Mouse (Mus musculus): ENCODE measurements at regions not wholly inside any gene's neighbourhood (a gene's known extent, or its start where the extent isn't known, plus 50 kb on each side); places are given as distances from the start of the nearest gene placed in this dataset.

DNA sequence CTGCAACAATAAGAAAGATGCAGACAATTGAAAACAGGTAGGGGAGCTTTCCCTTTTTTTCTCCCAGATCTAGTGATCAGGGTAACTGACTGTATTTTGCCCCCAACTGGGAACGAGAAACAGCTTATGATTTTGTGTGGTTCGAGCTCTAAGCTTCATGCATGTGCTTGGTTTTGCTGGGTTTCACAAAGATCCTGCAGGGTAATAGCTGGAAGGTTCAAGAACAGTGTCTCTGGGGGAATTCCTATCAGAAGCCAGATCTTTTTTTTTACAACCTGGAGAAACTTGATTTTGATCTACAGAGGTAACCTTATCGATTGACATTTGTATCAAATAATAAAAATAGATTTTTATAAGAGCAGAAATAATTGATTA is 145.0 kb upstream of the Fam98a start:
- no peaks in the 10 kb centered on the region for H3K27me3 ChIP-seq (replicated peaks; ENCODE audit: control insufficient read depth, insufficient read depth, low read length)
- no peak overlapping the region for H3K27ac ChIP-seq (ENCODE audit: low read depth)
- H3K4me2 ChIP-seq (ENCODE audit: low read length): no peak overlapping the region
- no peak for DNase-seq (ENCODE audit: low spot score)
- ATAC-seq (replicated peaks; ENCODE audit: low FRiP score, low TSS enrichment, low read depth): no peak
- H3K4me1 ChIP-seq (replicated peaks; ENCODE audit: control insufficient read depth, insufficient read depth, low read length): no peaks in the 10 kb centered on the region
- no peak overlapping the region for H3K9ac ChIP-seq (ENCODE audit: low read length)
- no peaks in the 10 kb centered on the region for H3K36me3 ChIP-seq (ENCODE audit: control insufficient read depth, insufficient read depth, low read length)
- H3K4me3 ChIP-seq (ENCODE audit: low read depth, low read length): no peak overlapping the region
- H3K9me3 ChIP-seq (ENCODE audit: control insufficient read depth, low read length): no peaks in the 10 kb centered on the region
- WGBS: 88% methylated on average over 3 of the region's 3 CpGs

DNA sequence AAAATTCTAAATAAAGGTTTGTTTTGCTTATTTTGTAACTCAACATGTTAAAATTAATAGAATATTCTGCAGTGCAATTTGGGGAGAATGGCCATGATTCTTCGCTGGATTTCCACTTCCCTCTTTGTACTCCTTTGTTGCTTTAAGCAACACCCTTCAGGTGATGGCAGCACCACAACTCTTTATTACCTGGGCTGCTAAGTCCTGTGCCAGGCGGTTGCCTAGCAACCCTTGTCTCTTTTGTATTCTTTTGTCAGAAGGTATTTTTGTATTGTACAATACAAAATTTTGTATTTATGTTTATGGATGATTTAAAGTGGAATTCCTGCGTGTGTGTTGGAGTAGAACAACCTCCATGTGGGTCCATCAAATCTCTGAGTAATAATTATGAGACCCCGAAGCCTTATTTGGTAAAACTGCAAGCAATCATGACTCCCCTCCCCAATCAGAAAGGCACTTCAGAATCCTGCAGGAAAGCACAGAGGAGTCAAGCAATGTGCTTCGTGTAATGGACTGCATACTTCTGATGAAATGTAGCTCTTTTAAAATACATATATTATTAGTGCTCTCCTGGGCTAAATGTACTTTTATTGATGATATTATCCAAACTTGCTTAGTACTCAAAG is 144.5 kb upstream of the Fam98a start:
- 68% methylated on average over 5 of the region's 5 CpGs for WGBS
- Histone ChIP-seq H3K9me3 (ENCODE audit: control insufficient read depth, low read length) (no peaks in the 10 kb centered on the region), H3K27ac (ENCODE audit: low read depth) (no peak overlapping the region), H3K9ac (ENCODE audit: low read length) (no peak overlapping the region), H3K36me3 (ENCODE audit: control insufficient read depth, insufficient read depth, low read length) (no peaks in the 10 kb centered on the region), H3K27me3 (replicated peaks; ENCODE audit: control insufficient read depth, insufficient read depth, low read length) (no peaks in the 10 kb centered on the region), H3K4me3 (ENCODE audit: low read depth, low read length) (no peak overlapping the region), H3K4me1 (replicated peaks; ENCODE audit: control insufficient read depth, insufficient read depth, low read length) (no peaks in the 10 kb centered on the region), H3K4me2 (ENCODE audit: low read length) (no peak overlapping the region)
- no peak for ATAC-seq (replicated peaks; ENCODE audit: low FRiP score, low TSS enrichment, low read depth)
- DNase-seq (ENCODE audit: low spot score): no peak

DNA sequence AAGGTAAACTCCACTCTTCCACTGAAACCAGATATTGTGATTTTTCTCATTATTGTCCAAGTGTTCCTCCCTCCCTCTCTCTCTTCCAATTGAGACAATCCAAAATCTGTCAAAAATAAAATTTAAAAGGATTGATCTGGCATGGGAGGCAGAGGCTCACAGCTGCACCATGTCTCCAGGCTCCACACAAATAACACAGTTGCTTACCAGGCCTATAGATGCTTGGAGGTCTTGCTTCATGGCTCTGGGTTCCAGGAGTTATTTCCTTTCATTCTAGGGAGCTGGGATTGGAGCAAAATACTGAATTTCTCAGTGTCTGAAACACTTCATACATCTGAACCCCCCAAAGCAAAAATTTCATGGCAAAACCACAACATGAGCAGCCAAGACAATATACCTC is 134.2 kb upstream of the Fam98a start:
- no peak for DNase-seq (ENCODE audit: low spot score)

DNA sequence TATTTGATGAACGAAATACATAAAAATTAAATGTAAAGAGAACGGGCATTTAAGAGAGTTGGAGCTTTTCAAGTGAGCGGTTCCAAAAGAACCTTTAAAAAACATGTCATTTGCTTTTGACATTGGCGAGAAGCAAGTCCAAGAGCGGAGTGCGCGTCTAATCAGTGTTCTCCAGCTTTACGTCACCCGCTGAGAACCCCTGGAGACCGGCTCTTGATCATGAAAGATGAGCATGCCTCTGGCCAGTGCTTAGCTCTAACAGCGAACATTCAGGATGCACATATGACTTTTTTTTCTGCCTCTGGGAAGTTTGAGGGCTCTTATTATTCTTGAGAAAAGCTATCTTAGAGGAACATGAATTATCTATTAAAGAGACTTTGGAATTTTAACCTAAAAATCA is 95.2 kb upstream of the Fam98a start:
- Histone ChIP-seq H3K9ac (ENCODE audit: low read length) (no peak overlapping the region), H3K4me1 (replicated peaks; ENCODE audit: control insufficient read depth, insufficient read depth, low read length) (no peaks in the 10 kb centered on the region), H3K4me2 (ENCODE audit: low read length) (no peak overlapping the region), H3K9me3 (ENCODE audit: control insufficient read depth, low read length) (no peaks in the 10 kb centered on the region), H3K36me3 (ENCODE audit: control insufficient read depth, insufficient read depth, low read length) (no peaks in the 10 kb centered on the region), H3K4me3 (ENCODE audit: low read depth, low read length) (no peak overlapping the region), H3K27ac (ENCODE audit: low read depth) (no peak overlapping the region), H3K27me3 (replicated peaks; ENCODE audit: control insufficient read depth, insufficient read depth, low read length) (no peaks in the 10 kb centered on the region)
- no peak for ATAC-seq (replicated peaks; ENCODE audit: low FRiP score, low TSS enrichment, low read depth)
- WGBS: 89% methylated on average over 11 of the region's 11 CpGs
- DNase-seq (ENCODE audit: low spot score): no peak

More for the DNA sequence above, 134.2 kb upstream of the Fam98a start:
- H3K4me1 ChIP-seq (replicated peaks; ENCODE audit: control insufficient read depth, insufficient read depth, low read length): no peaks in the 10 kb centered on the region
- no peak for ATAC-seq (replicated peaks; ENCODE audit: low FRiP score, low TSS enrichment, low read depth)
- H3K27ac ChIP-seq (ENCODE audit: low read depth): no peak overlapping the region
- no peak overlapping the region for H3K4me3 ChIP-seq (ENCODE audit: low read depth, low read length)
- H3K9me3 ChIP-seq (ENCODE audit: control insufficient read depth, low read length): no peaks in the 10 kb centered on the region
- no peaks in the 10 kb centered on the region for H3K36me3 ChIP-seq (ENCODE audit: control insufficient read depth, insufficient read depth, low read length)
- H3K9ac ChIP-seq (ENCODE audit: low read length): no peak overlapping the region
- H3K27me3 ChIP-seq (replicated peaks; ENCODE audit: control insufficient read depth, insufficient read depth, low read length): no peaks in the 10 kb centered on the region
- no peak overlapping the region for H3K4me2 ChIP-seq (ENCODE audit: low read length)

DNA sequence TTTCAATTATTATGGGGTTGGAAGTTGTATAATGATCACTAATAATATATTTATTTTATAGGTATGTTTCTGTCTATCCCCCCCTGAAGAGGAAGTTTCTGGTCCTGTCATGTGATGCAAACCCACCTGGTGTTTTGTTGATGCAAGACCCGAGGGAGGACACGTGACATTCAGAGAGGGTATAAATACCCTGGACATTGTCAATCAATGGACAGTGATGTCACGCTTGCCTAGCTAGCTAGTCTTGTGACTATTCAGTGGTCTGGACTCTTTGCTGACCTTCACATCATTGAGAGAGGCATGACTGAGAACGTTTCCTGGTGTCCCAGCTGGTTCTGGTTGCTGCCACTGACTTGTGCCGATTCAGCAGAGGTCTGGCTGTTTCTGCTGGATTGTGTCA is 93.0 kb upstream of the Fam98a start:
- Histone ChIP-seq H3K27me3 (replicated peaks; ENCODE audit: control insufficient read depth, insufficient read depth, low read length) (no peaks in the 10 kb centered on the region), H3K9ac (ENCODE audit: low read length) (no peak overlapping the region), H3K36me3 (ENCODE audit: control insufficient read depth, insufficient read depth, low read length) (no peaks in the 10 kb centered on the region), H3K4me3 (ENCODE audit: low read depth, low read length) (no peak overlapping the region), H3K4me1 (replicated peaks; ENCODE audit: control insufficient read depth, insufficient read depth, low read length) (no peaks in the 10 kb centered on the region), H3K27ac (ENCODE audit: low read depth) (no peak overlapping the region), H3K9me3 (ENCODE audit: control insufficient read depth, low read length) (no peaks in the 10 kb centered on the region), H3K4me2 (ENCODE audit: low read length) (no peak overlapping the region)
- DNase-seq (ENCODE audit: low spot score) (no peak), ATAC-seq (replicated peaks; ENCODE audit: low FRiP score, low TSS enrichment, low read depth) (no peak)
- WGBS: 80% methylated on average over 5 of the region's 5 CpGs

DNA sequence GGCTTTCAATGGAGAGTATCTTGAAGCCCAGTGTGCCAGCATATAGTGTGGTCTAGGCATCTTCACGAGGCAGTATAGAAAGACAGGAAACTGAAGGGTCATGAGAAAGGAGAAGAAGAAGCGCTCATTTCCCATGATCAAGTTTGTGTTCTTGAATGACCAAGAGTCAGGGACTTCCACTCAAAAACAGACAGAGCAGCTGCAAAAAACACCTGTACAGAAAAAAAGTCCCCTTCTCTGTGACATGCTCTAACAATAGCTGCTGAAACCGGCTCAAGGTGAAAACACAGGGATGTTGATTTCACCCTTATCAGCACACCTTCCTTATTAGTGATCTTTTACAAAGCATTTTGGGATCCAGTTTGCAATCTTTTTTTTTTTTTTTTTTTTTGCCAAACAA is 90.6 kb upstream of the Fam98a start:
- no peak overlapping the region for H3K4me2 ChIP-seq (ENCODE audit: low read length)

GRCm38 (mm10) chr17:75641010-75641498 is 89.3 kb upstream of the Fam98a start:
- Histone ChIP-seq H3K4me1 (replicated peaks; ENCODE audit: control insufficient read depth, insufficient read depth, low read length) (no peaks in the 10 kb centered on the region), H3K27me3 (replicated peaks; ENCODE audit: control insufficient read depth, insufficient read depth, low read length) (no peaks in the 10 kb centered on the region), H3K4me2 (ENCODE audit: low read length) (no peak overlapping the region), H3K36me3 (ENCODE audit: control insufficient read depth, insufficient read depth, low read length) (no peaks in the 10 kb centered on the region), H3K9ac (ENCODE audit: low read length) (no peak overlapping the region), H3K27ac (ENCODE audit: low read depth) (no peak overlapping the region), H3K4me3 (ENCODE audit: low read depth, low read length) (no peak overlapping the region), H3K9me3 (ENCODE audit: control insufficient read depth, low read length) (no peaks in the 10 kb centered on the region)
- ATAC-seq (replicated peaks; ENCODE audit: low FRiP score, low TSS enrichment, low read depth) (no peak), DNase-seq (ENCODE audit: low spot score) (no peak)
- 61% methylated on average over 6 of the region's 6 CpGs for WGBS

More for the DNA sequence above, 90.6 kb upstream of the Fam98a start:
- Histone ChIP-seq H3K27me3 (replicated peaks; ENCODE audit: control insufficient read depth, insufficient read depth, low read length) (no peaks in the 10 kb centered on the region), H3K27ac (ENCODE audit: low read depth) (no peak overlapping the region), H3K4me1 (replicated peaks; ENCODE audit: control insufficient read depth, insufficient read depth, low read length) (no peaks in the 10 kb centered on the region), H3K9ac (ENCODE audit: low read length) (no peak overlapping the region), H3K36me3 (ENCODE audit: control insufficient read depth, insufficient read depth, low read length) (no peaks in the 10 kb centered on the region), H3K9me3 (ENCODE audit: control insufficient read depth, low read length) (no peaks in the 10 kb centered on the region), H3K4me3 (ENCODE audit: low read depth, low read length) (no peak overlapping the region)
- DNase-seq (ENCODE audit: low spot score) (no peak), ATAC-seq (replicated peaks; ENCODE audit: low FRiP score, low TSS enrichment, low read depth) (no peak)
- 75% methylated on average over 3 of the region's 3 CpGs for WGBS

DNA sequence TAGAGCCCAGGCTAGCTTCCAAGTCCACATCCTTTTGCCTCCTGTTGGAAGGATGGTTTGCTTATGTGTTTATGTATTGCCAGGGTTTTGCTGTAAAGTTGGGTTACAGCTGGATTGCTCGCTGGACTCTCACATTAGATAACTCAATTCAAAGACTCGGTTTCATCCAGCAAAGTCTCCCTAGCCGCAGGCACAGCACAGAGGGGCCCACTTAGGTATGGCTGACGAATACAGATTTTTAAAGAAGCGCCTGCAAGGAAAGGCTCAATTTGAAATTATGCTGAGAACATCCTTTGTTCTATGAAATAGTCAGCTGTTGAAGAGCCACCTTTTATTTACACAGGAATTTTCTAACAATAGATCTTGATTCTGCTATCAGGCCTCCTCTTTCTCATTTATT is 88.8 kb upstream of the Fam98a start:
- Histone ChIP-seq H3K4me2 (ENCODE audit: low read length) (no peak overlapping the region), H3K4me3 (ENCODE audit: low read depth, low read length) (no peak overlapping the region), H3K36me3 (ENCODE audit: control insufficient read depth, insufficient read depth, low read length) (no peaks in the 10 kb centered on the region), H3K27ac (ENCODE audit: low read depth) (no peak overlapping the region), H3K4me1 (replicated peaks; ENCODE audit: control insufficient read depth, insufficient read depth, low read length) (no peaks in the 10 kb centered on the region), H3K9me3 (ENCODE audit: control insufficient read depth, low read length) (no peaks in the 10 kb centered on the region), H3K27me3 (replicated peaks; ENCODE audit: control insufficient read depth, insufficient read depth, low read length) (no peaks in the 10 kb centered on the region), H3K9ac (ENCODE audit: low read length) (no peak overlapping the region)
- WGBS: 87% methylated on average over 5 of the region's 5 CpGs
- ATAC-seq (replicated peaks; ENCODE audit: low FRiP score, low TSS enrichment, low read depth): no peak
- no peak for DNase-seq (ENCODE audit: low spot score)

DNA sequence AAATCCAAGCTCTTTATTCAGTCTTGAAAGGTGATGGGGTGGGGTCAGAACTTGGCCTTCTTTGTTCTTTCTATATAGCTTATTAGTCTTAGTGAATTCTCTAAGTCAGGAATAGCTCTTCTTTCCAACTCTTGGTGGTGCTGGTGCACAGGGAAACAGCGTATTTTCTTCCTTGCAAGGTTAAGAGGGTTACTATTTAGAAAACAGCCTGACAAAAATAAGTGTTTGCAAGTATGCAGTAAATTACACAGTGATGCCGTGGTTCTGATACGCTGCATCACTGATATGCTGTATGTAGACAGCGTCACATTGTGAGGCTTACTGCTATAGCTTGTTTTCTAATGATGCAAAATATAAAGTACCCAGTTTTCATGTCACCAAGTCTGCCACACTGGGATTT is 78.1 kb upstream of the Fam98a start:
- no peak for DNase-seq (ENCODE audit: low spot score)
- no peak for ATAC-seq (replicated peaks; ENCODE audit: low FRiP score, low TSS enrichment, low read depth)
- no peak overlapping the region for H3K27ac ChIP-seq (ENCODE audit: low read depth)

More for the DNA sequence above, 78.1 kb upstream of the Fam98a start:
- Histone ChIP-seq H3K9ac (ENCODE audit: low read length) (no peak overlapping the region), H3K4me1 (replicated peaks; ENCODE audit: control insufficient read depth, insufficient read depth, low read length) (no peaks in the 10 kb centered on the region), H3K27me3 (replicated peaks; ENCODE audit: control insufficient read depth, insufficient read depth, low read length) (no peaks in the 10 kb centered on the region), H3K4me2 (ENCODE audit: low read length) (no peak overlapping the region), H3K4me3 (ENCODE audit: low read depth, low read length) (no peak overlapping the region), H3K9me3 (ENCODE audit: control insufficient read depth, low read length) (no peaks in the 10 kb centered on the region), H3K36me3 (ENCODE audit: control insufficient read depth, insufficient read depth, low read length) (no peaks in the 10 kb centered on the region)
- 90% methylated on average over 4 of the region's 4 CpGs for WGBS

All from intestine, embryonic 14.5 days (tissue).